In genomic region chr6:120956259-120957161, GRCm38 (mm10) we compare ENCODE assay signal across 10 mouse cellular contexts. TPM values are rescaled to one million over a fixed set of nuclear protein-coding genes. Genes with fewer than 3 reads are reported as not detected.
A peak's percentile ranks its signal among the peaks of the same experiment; 100 is the strongest.
DNase-seq lines count a peak whose midpoint lies in the region.
"Had no signal": no experiment of that assay in that cellular context is flagged by ENCODE, and none has a peak within 500 bp of the region (broad histone marks: within the 10 kb centered on the region; RNA-seq: fewer than 3 reads in every experiment).

No protein-coding gene starts in this region.

- H3K27me3 ChIP-seq in erythroblast, embryonic 14.5 days (ENCODE audit: control insufficient read depth) = no peaks in the 10 kb centered on the region
- peaks cover 94% of the 10 kb centered on the region for H3K27me3 ChIP-seq in megakaryocyte, embryonic 14.5 days (replicated peaks)

- DNase-seq in 3T3-L1 (ENCODE audit: low read depth, low spot score) = peak; percentile 86
- peak; percentile 63 to 64 for DNase-seq in B cell, adult 2 months
- DNase-seq in gastrocnemius, postnatal 14 days = no peak
- no peak for DNase-seq in embryo, embryonic 10 days (ENCODE audit: low spot score)
- DNase-seq in left cerebral cortex, adult 8-10 months (ENCODE audit: low spot score in 2 of 2) = no peak
- DNase-seq: cerebellum, postnatal 25 days; midbrain, embryonic 14.5 days; retina, postnatal 1 day had no signal

- H3K4me1 ChIP-seq in erythroblast, embryonic 14.5 days (ENCODE audit: control insufficient read depth) = peaks cover 51% of the 10 kb centered on the region
- H3K4me1 ChIP-seq in megakaryocyte, embryonic 14.5 days = peaks cover 45% of the 10 kb centered on the region

- intact Hi-C loops in gastrocnemius, postnatal 14 days (cut with DNase I; ENCODE audit: low total_unique reads) = loop anchor here (5.0 kb wide), 1 partner anchor 49 kb away; no protein-coding TSS in a partner anchor

- H3K4me3 ChIP-seq in erythroblast, embryonic 14.5 days (replicated peaks) = peak overlapping the region; percentile 12
- peak overlapping the region; percentile 35 for H3K4me3 ChIP-seq in megakaryocyte, embryonic 14.5 days (replicated peaks)

- peaks cover 100% of the 10 kb centered on the region for H3K36me3 ChIP-seq in erythroblast, embryonic 14.5 days (ENCODE audit: control insufficient read depth)
- peaks cover 94% of the 10 kb centered on the region for H3K36me3 ChIP-seq in megakaryocyte, embryonic 14.5 days (replicated peaks; ENCODE audit: low read length)

- no peaks in the 10 kb centered on the region for H3K9me3 ChIP-seq in erythroblast, embryonic 14.5 days (ENCODE audit: control insufficient read depth, low read length)
- no peaks in the 10 kb centered on the region for H3K9me3 ChIP-seq in megakaryocyte, embryonic 14.5 days

RNA-seq across cellular contexts. Expression of gene Bid, which starts 39.9 kb away (rescaled TPM):
- polyA plus RNA-seq in erythroblast, embryonic 14.5 days (2012) = 0.10 and 0.25 TPM in 2 replicates
- 12.3 and 13.6 TPM in 2 replicates for polyA plus RNA-seq in megakaryocyte, embryonic 14.5 days (2012; ENCODE audit: insufficient read depth, low replicate concordance)
- total RNA-seq in gastrocnemius, postnatal 14 days (2021) = 1 to 10 TPM; 1.8 to 2.3 TPM
- 10 to 100 TPM in 3 of 4 experiments, 1 to 10 TPM in 1; 9.8 to 14.0 (median 11.5) TPM for total RNA-seq in left cerebral cortex, adult 8-10 months (2022)

Comparison
In these comparisons a context has a peak if more than half of its experiments do, and no peak if none do; other contexts are left out.
1. DNase-seq: peak in 3T3-L1 (single experiment) and B cell, adult 2 months (2 of 2); none in gastrocnemius, postnatal 14 days (single experiment), embryo, embryonic 10 days (single experiment) and left cerebral cortex, adult 8-10 months (0 of 2).